Mouse (Mus musculus): ENCODE results near the gene D930048N14Rik. TPM values are rescaled to one million over a fixed set of nuclear protein-coding genes. Genes with fewer than 3 reads are reported as not detected.
"Not testable (repeated sequence)": the region's sequence is repeated elsewhere in the genome, so short reads cannot be mapped to it uniquely, and the experiment has no call there.

D930048N14Rik gene
- polyA plus RNA-seq, 1 experiment from 2014 or later, result 0.26 TPM

DNA sequence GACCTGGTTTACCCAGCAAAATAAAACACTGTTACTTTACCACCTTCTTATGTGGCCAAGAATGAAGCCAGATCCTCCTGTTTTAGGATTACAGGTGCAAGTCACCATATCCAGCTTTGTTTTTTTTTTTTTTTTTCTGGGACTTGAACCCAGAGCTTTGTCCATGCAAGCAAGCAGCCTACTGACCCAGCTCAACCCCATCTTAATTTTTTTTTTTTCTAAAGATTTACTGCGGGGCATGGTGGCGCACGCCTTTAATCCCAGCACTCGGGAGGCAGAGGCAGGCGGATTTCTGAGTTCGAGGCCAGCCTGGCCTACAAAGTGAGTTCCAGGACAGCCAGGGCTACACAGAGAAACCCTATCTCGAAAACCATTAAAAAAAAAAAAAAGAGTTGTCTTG, 34.6 kb upstream of the D930048N14Rik start:
- not testable (repeated sequence) for H3K27me3 ChIP-seq; H3K9me3 ChIP-seq; ATAC-seq; H3K27ac ChIP-seq; H3K36me3 ChIP-seq; H3K4me3 ChIP-seq (replicated peaks)
- peak overlapping the region; percentile 54 for H3K4me2 ChIP-seq (replicated peaks)
- H3K9ac ChIP-seq (replicated peaks), result peak overlapping the region; percentile 53; the same call in 1 of the 2 replicates
- peaks cover 22% of the 10 kb centered on the region for H3K4me1 ChIP-seq (replicated peaks)
- 92% methylated on average over 7 of the region's 7 CpGs for WGBS

GRCm38 (mm10) chr11:51617693-51618092, 33.1 kb upstream of the D930048N14Rik start:
- WGBS, result 3% methylated on average over 4 of the region's 4 CpGs
- H3K27me3 ChIP-seq, result 0 out of 2 replicates have a peak, but pooled peaks cover 5% of the 10 kb centered on the region
- no peak overlapping the region for H3K4me2 ChIP-seq (replicated peaks)
- no peaks in the 10 kb centered on the region for H3K9me3 ChIP-seq
- peaks cover 13% of the 10 kb centered on the region for H3K36me3 ChIP-seq
- ATAC-seq, result no peak
- peaks cover 26% of the 10 kb centered on the region for H3K4me1 ChIP-seq (replicated peaks)
- H3K4me3 ChIP-seq (replicated peaks), result no peak overlapping the region
- no peak overlapping the region for H3K27ac ChIP-seq
- H3K9ac ChIP-seq (replicated peaks), result no peak overlapping the region

DNA sequence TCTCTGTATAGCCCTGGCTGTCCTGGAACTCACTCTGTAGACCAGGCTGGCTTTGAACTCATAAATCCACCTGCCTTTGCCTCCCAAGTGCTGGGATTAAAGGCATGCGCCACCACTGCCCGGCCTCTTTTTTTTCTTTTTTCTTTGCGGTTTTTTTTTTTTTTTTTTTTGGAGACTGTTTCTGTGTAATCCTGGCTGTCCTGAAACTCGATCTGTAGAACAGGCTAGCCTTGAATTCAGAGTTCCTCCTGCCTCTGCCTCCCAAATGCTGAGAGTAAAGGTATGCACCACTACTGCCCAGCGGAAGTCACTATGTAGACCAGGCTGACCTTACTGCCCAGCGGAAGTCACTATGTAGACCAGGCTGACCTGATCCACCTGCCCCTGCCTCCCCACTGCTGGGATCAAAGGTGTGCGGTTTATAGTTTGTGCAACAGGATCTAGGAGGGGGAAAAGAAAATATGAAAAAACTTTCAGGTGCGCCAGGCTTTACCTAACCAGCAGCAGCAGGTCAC, 31.8 kb upstream of the D930048N14Rik start:
- 0 out of 2 replicates have a peak, but pooled peaks cover 5% of the 10 kb centered on the region for H3K27me3 ChIP-seq
- peaks cover 25% of the 10 kb centered on the region for H3K36me3 ChIP-seq
- H3K9ac ChIP-seq (replicated peaks), result 0 out of 2 replicates have a peak overlapping the region, but pooled peaks have one; percentile 39
- ATAC-seq, result peak; percentile 69; the same call in 1 of the 2 replicates
- H3K9me3 ChIP-seq, result no peaks in the 10 kb centered on the region
- no peak overlapping the region for H3K27ac ChIP-seq
- peak overlapping the region; percentile 76 for H3K4me3 ChIP-seq (replicated peaks)
- peak overlapping the region; percentile 73 for H3K4me2 ChIP-seq (replicated peaks)
- WGBS, result 51% methylated on average over 8 of the region's 8 CpGs
- H3K4me1 ChIP-seq (replicated peaks), result peaks cover 26% of the 10 kb centered on the region

DNA sequence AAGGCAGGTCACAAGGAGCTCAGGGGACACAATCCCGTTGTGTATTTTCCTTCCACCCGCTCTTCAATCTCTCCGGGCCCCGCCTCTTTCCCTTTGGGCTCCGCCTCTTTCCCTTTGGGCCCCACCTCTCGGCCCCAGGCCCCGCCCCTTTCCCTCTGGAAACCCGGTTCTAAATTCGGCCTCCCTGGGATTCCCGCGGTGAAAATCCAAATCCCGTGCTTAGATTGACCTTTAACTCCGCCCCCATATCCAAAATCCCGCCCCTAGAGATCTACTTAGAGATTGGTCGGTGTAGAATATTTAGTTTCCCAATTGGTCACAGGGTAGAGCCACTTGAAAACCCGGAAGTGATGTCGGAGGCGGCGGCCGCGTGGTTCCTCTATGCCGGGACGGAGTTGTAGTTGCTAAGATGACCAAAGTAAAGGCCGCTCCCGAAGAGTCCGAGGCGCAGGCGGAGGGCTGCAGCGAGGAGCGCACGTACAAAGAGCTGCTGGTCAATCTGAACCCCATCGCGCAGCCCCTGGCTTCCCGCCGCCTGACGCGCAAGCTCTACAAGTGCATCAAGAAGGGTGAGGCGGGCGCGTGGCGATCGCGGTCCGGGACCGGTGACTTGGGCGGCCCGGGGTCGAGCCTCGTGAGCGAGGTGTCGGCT, 31.2 kb upstream of the D930048N14Rik start, which contains the start of gene Nhp2:
Gene Nhp2 (plus strand): TSS at position 327 of the 652 bp plus-strand sequence.
- Histone ChIP-seq H3K4me3 (replicated peaks) (peak within 1 kb of the TSS; percentile 76), H3K4me2 (replicated peaks) (peak within 1 kb of the TSS; percentile 73), H3K9me3 (no peaks in the 10 kb centered on the region), H3K27ac (no peak within 1 kb of the TSS), H3K9ac (replicated peaks) (peak within 1 kb of the TSS; percentile 77), H3K4me1 (replicated peaks) (peaks cover 26% of the 10 kb centered on the region), H3K27me3 (0 out of 2 replicates have a peak, but pooled peaks cover 4% of the 10 kb centered on the region), H3K36me3 (peaks cover 31% of the 10 kb centered on the region)
- WGBS, result under 1% methylated on average over 51 of the region's 51 CpGs
- ATAC-seq, result peak; percentile 95

DNA sequence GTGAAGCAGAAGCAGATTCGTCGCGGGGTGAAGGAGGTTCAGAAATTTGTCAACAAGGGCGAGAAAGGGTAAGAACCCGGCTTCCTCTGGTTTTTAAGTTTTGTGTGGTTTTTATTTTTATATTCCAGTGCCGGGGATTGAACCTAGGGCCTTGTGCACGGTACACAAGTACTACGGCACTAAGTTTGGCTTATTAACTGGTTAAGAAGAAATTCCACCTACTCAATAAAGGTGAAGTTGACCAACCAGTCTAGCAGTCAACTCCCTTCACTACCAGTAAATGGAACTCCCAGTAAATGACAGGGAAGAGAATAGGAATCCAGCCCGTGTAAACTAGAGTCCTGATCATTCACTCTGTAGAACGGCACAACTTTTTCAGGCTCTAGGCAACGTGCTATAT, 30.7 kb upstream of the D930048N14Rik start:
- H3K4me2 ChIP-seq (replicated peaks), result peak overlapping the region; percentile 73
- peak overlapping the region; percentile 77 for H3K9ac ChIP-seq (replicated peaks)
- peaks cover 37% of the 10 kb centered on the region for H3K36me3 ChIP-seq
- WGBS, result 2% methylated on average over 11 of the region's 11 CpGs
- peak overlapping the region; percentile 76 for H3K4me3 ChIP-seq (replicated peaks)
- ATAC-seq, result no peak
- no peaks in the 10 kb centered on the region for H3K9me3 ChIP-seq
- no peak overlapping the region for H3K27ac ChIP-seq
- H3K4me1 ChIP-seq (replicated peaks), result peaks cover 25% of the 10 kb centered on the region
- no peaks in the 10 kb centered on the region for H3K27me3 ChIP-seq

DNA sequence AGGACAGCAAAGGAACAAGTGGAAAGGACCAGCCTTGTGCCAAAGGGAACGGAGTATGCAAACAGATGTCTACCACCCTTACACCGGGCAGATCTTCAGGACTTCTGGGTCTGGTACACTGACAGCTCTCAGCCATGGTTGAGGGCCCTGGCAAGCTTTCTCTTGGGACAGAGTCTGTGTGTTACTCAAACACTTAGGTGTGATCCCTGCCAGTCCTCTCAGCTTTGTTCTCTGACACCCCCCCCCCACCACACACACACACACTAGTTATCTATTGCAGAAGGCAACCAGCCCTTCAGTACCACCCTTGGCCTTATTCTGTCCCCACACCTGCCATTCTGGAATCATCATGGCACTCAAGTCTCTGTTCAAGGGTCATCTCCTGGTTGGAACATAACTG, 29.0 kb upstream of the D930048N14Rik start:
- Histone ChIP-seq H3K36me3 (peaks cover 52% of the 10 kb centered on the region), H3K4me3 (replicated peaks) (no peak overlapping the region), H3K4me2 (replicated peaks) (no peak overlapping the region), H3K9me3 (no peaks in the 10 kb centered on the region), H3K27ac (no peak overlapping the region), H3K27me3 (no peaks in the 10 kb centered on the region), H3K9ac (replicated peaks) (no peak overlapping the region), H3K4me1 (replicated peaks) (peaks cover 16% of the 10 kb centered on the region)
- ATAC-seq, result no peak
- WGBS, result 94% methylated on average over 2 of the region's 2 CpGs

DNA sequence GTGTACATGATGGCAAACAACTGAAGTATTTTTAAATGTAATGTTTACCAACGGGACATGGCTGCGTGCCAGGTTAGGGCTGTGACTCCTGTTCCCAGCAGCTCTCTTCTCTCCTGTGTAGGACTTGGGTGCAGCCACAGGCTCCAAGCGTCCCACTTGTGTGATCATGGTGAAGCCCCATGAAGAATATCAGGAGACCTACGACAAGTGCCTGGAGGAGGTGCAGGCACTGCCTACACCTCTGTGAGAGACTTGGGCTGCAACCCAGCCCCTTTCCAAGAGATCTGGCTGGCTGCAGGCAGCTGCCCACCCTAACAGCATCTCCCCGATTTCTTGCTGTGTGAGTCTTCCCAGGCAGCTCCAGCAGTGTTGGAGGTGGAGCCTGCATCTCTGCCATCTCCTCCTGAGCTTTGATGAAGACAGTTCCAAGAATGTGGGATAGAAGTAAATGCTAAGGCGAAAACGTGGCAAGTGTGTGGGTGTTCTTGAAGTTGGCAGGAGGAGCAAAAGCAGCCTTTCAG, 27.7 kb upstream of the D930048N14Rik start:
- Histone ChIP-seq H3K36me3 (peaks cover 65% of the 10 kb centered on the region), H3K27me3 (no peaks in the 10 kb centered on the region), H3K9me3 (no peaks in the 10 kb centered on the region), H3K4me2 (replicated peaks) (no peak overlapping the region), H3K9ac (replicated peaks) (no peak overlapping the region), H3K4me1 (replicated peaks) (peaks cover 16% of the 10 kb centered on the region), H3K4me3 (replicated peaks) (no peak overlapping the region), H3K27ac (no peak overlapping the region)
- no peak for ATAC-seq
- WGBS, result 96% methylated on average over 7 of the region's 7 CpGs

GRCm38 (mm10) chr11:51625187-51625820, 25.4 kb upstream of the D930048N14Rik start:
- Histone ChIP-seq H3K27ac (no peak overlapping the region), H3K4me1 (replicated peaks) (peaks cover 13% of the 10 kb centered on the region), H3K9me3 (no peaks in the 10 kb centered on the region), H3K9ac (replicated peaks) (no peak overlapping the region), H3K36me3 (peaks cover 82% of the 10 kb centered on the region), H3K4me3 (replicated peaks) (no peak overlapping the region), H3K27me3 (no peaks in the 10 kb centered on the region), H3K4me2 (replicated peaks) (no peak overlapping the region)
- WGBS, result 87% methylated on average over 5 of the region's 5 CpGs
- ATAC-seq, result no peak

- Histone ChIP-seq H3K4me2 (replicated peaks) (no peak overlapping the region), H3K27me3 (no peaks in the 10 kb centered on the region), H3K9ac (replicated peaks) (no peak overlapping the region), H3K4me3 (replicated peaks) (no peak overlapping the region), H3K4me1 (replicated peaks) (no peaks in the 10 kb centered on the region), H3K27ac (no peak overlapping the region), H3K9me3 (no peaks in the 10 kb centered on the region), H3K36me3 (peaks cover 72% of the 10 kb centered on the region)
- 92% methylated on average over 9 of the region's 9 CpGs for WGBS
- ATAC-seq, result no peak
Observed at GRCm38 (mm10) chr11:51627425-51627824, 23.3 kb upstream of the D930048N14Rik start.

DNA sequence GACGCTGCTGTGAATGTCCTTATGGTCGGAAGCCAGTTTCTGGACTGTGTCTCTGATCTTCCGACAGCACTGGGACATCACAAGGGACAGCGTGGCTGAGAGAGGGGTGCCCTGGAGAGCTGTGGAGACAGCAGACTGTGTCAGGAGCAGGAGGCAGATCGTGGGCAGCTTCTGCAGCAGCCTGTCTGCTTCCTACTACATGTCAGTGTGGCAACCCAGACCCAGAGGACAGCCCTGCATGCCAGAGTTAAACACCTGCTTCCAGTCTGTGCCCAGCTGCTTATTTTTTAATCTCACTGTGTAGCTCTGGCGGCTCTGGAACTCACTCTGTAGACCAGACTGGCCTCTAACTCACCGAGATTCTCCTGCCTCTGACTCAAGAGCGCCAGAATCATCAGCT, 22.8 kb upstream of the D930048N14Rik start:
- no peaks in the 10 kb centered on the region for H3K4me1 ChIP-seq (replicated peaks)
- 91% methylated on average over 8 of the region's 8 CpGs for WGBS
- H3K9ac ChIP-seq (replicated peaks), result no peak overlapping the region
- peaks cover 71% of the 10 kb centered on the region for H3K36me3 ChIP-seq
- no peak overlapping the region for H3K4me3 ChIP-seq (replicated peaks)
- ATAC-seq, result no peak
- no peak overlapping the region for H3K27ac ChIP-seq
- no peaks in the 10 kb centered on the region for H3K9me3 ChIP-seq
- no peak overlapping the region for H3K4me2 ChIP-seq (replicated peaks)
- no peaks in the 10 kb centered on the region for H3K27me3 ChIP-seq

DNA sequence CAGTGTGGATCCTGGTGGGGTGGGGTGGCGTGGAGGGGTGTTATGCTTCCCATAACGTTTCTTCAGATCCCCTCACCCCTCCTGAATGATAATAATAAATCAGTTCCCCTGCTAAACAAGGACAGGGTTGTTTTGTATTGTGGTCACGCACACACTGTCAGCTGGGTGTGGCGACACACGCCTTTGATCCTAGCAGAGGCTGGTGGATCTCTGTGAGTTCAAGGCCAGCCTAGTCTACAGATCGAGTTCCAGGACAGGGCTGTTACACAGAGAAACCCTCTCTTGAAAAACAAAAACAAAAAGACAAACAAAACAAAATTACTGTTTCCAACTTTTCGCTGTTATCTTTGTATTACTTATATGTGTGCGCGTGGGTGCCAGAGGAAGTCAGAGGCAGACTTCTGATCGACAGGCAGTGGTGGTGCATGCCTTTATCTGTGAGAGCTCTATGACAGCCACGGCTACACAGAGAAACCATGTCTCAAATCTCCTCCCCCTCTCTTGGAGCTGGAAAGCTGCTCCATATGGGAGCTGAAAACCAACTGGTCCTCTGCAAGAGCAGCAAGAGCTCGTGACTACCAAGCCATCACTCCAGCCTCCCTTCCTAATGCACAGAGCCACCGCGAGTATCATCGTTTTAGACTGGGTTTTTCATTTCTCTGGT, 21.0 kb upstream of the D930048N14Rik start:
- Histone ChIP-seq H3K4me1 (replicated peaks) (peaks cover 10% of the 10 kb centered on the region), H3K27ac (no peak overlapping the region), H3K36me3 (peaks cover 52% of the 10 kb centered on the region), H3K9me3 (no peaks in the 10 kb centered on the region), H3K27me3 (no peaks in the 10 kb centered on the region), H3K9ac (replicated peaks) (no peak overlapping the region), H3K4me3 (replicated peaks) (no peak overlapping the region), H3K4me2 (replicated peaks) (no peak overlapping the region)
- no peak for ATAC-seq
- 88% methylated on average over 15 of the region's 15 CpGs for WGBS
